Mouse (Mus musculus) lung, embryonic 16.5 days (tissue): ENCODE data around the gene Angel1. TPM values are rescaled to one million over a fixed set of nuclear protein-coding genes. Genes with fewer than 3 reads are reported as not detected.

Source experiments
- ATAC-seq: fragments of 200-750 bp; cut with Nextera tagmentation; 2 replicates; pipeline ENCODE4 v1.8.0; 2017; ENCODE audit warnings: low read depth, mild to moderate bottlenecking, moderate library complexity
- H3K27ac ChIP-seq: fragments of 300-500 bp; sonication (generic); 2 replicates; pipeline ENCODE4 v1.5.1; 2014; ENCODE audit warnings: mild to moderate bottlenecking, control low read depth, low read length
- H3K27me3 ChIP-seq: fragments of 300-500 bp; sonication (generic); 2 replicates; pipeline ENCODE4 v1.6.1; 2014; ENCODE audit warnings: low read depth, low read length, mixed read lengths; ENCODE audit not compliant: control insufficient read depth, insufficient read depth
- H3K36me3 ChIP-seq: fragments of 300-500 bp; sonication (generic); 2 replicates; pipeline ENCODE4 v1.6.1; 2014; ENCODE audit warnings: low read length; ENCODE audit not compliant: control insufficient read depth, insufficient read depth
- H3K4me1 ChIP-seq: fragments of 300-500 bp; sonication (generic); replicated peaks from 2 replicates; pipeline ENCODE4 v1.6.1; 2014; ENCODE audit warnings: low read length, mixed read lengths; ENCODE audit not compliant: control insufficient read depth, insufficient read depth
- H3K4me2 ChIP-seq: fragments of 300-500 bp; sonication (generic); 2 replicates; pipeline ENCODE4 v1.6.1; 2014; ENCODE audit warnings: low read depth, low read length, control low read depth
- H3K4me3 ChIP-seq: fragments of 300-500 bp; sonication (generic); 2 replicates; pipeline ENCODE4 v1.5.1; 2014; ENCODE audit warnings: mild to moderate bottlenecking, low read length, control low read depth
- H3K9ac ChIP-seq: fragments of 300-500 bp; sonication (generic); 2 replicates; pipeline ENCODE4 v1.6.1; 2014; ENCODE audit warnings: low read length, control low read depth
- H3K9me3 ChIP-seq: fragments of 300-500 bp; sonication (generic); 2 replicates; pipeline ENCODE4 v1.6.1; 2016; ENCODE audit warnings: low read length; ENCODE audit not compliant: control insufficient read depth
- WGBS: fragments of 180-500 bp; shearing (Covaris S2); extraction: QIAGEN DNeasy Blood & Tissue Kit; methylation state at CpG from one replicate; pipeline ENCODE4 v1.1.7; 2014; 5-methylcytosine and 5-hydroxymethylcytosine counted together
- polyA plus RNA-seq: library from polyadenylated mRNA; unstranded; fragments of >200 nt; fragmentation: Nextera tagmentation; extraction: Ambion mirVana; gene quantifications from 2 replicates; pipeline ENCODE4 v1.2.1, GENCODE M21; 2015

The Angel1 gene
- polyA plus RNA-seq, 1 experiment from 2014 or later, result 11.9 TPM

DNA sequence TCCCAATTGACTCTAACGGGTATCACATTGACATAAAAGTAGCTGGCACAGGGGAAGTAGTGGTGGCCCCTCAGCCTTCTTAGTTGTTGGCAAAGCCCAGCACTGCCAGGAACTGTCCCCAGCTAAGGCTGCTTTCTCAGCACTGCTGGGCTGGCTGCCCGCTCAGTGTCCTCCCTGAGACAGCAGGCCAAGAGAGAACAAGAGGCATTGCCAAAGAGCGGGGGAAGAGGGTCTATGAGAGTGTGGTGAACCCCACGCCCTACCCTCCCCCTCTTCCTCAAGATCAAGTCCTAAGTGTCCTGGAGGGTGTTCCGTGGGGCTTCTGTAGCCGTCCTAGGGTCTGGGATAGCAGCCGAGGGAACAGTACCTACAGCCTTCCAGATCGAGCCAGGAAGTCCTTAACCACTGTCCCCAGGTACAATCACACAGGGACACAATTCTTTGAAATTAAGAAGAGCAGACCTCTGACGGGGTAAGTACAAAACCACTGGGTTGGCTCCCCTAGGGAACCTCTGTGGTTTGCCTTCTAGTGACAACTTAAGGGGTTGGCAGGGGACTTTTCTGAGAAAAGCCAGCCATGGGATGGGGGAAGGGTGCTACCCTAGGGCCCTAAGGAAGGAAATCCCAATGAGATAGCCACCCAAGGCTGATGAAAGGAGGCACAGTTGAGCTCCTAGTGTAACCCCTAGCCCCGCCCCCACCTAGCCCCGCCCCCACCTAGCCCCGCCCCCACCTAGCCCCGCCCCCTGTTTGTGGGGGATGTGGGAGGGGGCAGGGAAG lies 39.5 kb downstream of the Angel1 start:
- WGBS, result 52% methylated on average over 12 of the region's 13 CpGs
- H3K9ac ChIP-seq, result no peak overlapping the region
- no peaks in the 10 kb centered on the region for H3K9me3 ChIP-seq
- H3K4me1 ChIP-seq, result peaks cover 3% of the 10 kb centered on the region; the same call in 1 of the 2 replicates
- H3K27me3 ChIP-seq, result no peaks in the 10 kb centered on the region
- no peak overlapping the region for H3K4me2 ChIP-seq
- peak overlapping the region; percentile 87 for H3K27ac ChIP-seq
- H3K36me3 ChIP-seq, result no peaks in the 10 kb centered on the region
- H3K4me3 ChIP-seq, result no peak overlapping the region
- ATAC-seq, result no peak

DNA sequence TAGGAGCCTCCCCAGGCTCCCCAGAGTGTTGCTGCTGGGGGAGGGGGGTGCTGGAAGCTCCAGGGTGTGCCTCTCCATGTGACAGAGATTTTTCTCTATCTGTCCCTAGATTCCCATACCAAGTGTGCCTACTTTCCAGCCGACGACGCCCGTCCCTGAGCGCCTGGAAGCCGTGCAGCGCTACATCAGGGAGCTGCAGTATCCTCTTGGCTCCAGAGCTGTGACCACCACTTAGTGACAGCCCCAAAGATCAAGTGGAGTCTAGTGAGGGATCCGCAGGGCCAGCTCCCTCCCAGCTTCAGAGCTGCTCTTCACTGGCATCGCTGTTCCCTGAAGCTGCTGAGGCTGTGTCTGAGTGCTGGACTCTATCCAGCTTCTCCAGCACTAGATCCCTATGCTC lies 41.0 kb downstream of the Angel1 start:
- H3K9me3 ChIP-seq, result no peaks in the 10 kb centered on the region
- H3K27ac ChIP-seq, result no peak overlapping the region
- H3K4me2 ChIP-seq, result no peak overlapping the region
- no peak overlapping the region for H3K9ac ChIP-seq
- no peaks in the 10 kb centered on the region for H3K36me3 ChIP-seq
- ATAC-seq, result no peak
- H3K4me1 ChIP-seq, result peaks cover 3% of the 10 kb centered on the region
- H3K4me3 ChIP-seq, result no peak overlapping the region
- WGBS, result 68% methylated on average over 9 of the region's 9 CpGs
- H3K27me3 ChIP-seq, result no peaks in the 10 kb centered on the region

DNA sequence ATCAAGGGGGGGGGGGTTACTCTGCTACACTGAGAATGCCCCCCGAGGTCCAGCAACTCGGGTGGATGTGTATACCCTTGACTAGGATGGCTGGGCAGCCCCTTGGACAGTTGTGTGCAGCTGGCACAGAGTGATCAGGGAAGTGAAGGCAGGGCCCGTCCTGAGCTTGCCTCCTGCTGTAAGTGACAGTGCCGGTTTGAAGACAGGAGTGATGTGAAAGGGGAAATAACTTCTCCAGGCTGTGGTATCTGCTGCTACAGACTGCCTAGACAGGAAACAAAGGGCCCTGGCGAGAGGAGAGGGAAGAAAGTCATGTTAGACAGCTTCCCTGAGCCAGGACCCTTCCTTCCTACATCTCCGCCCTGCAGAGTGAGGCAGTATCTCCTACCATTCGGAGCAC lies 42.6 kb downstream of the Angel1 start:
- WGBS, result 58% methylated on average over 7 of the region's 7 CpGs
- Histone ChIP-seq H3K27me3 (no peaks in the 10 kb centered on the region), H3K4me3 (no peak overlapping the region), H3K9ac (no peak overlapping the region), H3K27ac (peak overlapping the region; percentile 32), H3K4me1 (peaks cover 3% of the 10 kb centered on the region), H3K9me3 (no peaks in the 10 kb centered on the region), H3K36me3 (no peaks in the 10 kb centered on the region), H3K4me2 (no peak overlapping the region)
- no peak for ATAC-seq

DNA sequence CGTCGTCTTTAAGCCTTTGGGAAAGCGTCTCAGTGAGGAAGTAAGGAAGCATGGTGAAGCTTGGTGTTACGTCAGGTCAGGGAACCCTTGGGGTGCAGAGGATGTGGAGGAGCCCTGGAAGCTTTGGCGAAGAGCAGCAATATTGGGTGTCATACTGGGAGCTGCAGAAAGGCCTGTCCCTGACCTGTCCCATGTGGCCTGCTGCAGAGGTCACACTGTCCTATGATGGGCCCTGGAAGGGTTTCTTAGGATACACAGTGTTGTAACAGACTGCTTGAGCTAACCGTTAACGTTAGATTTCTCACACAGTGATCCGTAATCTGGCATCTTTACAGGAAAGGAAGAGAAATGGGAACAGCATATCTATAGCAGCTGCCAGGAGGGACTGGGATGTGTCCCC lies 44.1 kb downstream of the Angel1 start:
- Histone ChIP-seq H3K9ac (no peak overlapping the region), H3K27me3 (no peaks in the 10 kb centered on the region), H3K9me3 (no peaks in the 10 kb centered on the region), H3K4me3 (no peak overlapping the region), H3K27ac (no peak overlapping the region), H3K4me1 (peaks cover 3% of the 10 kb centered on the region), H3K36me3 (no peaks in the 10 kb centered on the region), H3K4me2 (peak overlapping the region; percentile 32; the same call in 1 of the 2 replicates)
- 64% methylated on average over 8 of the region's 8 CpGs for WGBS
- ATAC-seq, result no peak

DNA sequence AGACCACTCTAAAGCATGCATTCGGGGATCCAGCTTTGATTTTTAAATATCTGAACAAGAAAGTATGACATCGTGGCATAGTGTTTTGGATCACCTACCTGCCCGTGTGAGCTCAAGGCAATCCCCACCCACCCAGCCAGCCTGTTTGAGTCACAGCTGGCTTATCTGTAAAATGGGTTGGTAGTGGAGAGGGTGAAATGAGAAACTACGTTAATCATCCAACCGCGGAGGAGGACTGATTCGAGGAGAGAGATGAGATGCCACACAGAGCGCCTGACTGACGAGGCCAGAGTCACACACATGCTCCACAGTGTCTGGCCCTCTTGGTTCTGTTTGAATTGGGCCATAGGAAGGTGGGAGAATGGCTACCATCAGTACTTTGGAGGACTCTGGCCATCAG lies 44.6 kb downstream of the Angel1 start:
- no peaks in the 10 kb centered on the region for H3K9me3 ChIP-seq
- WGBS, result 69% methylated on average over 9 of the region's 9 CpGs
- 0 out of 2 replicates have a peak overlapping the region, but pooled peaks have one; percentile 11 for H3K4me3 ChIP-seq
- H3K27ac ChIP-seq, result no peak overlapping the region
- peak overlapping the region; percentile 32 for H3K4me2 ChIP-seq
- no peaks in the 10 kb centered on the region for H3K27me3 ChIP-seq
- no peak overlapping the region for H3K9ac ChIP-seq
- no peak for ATAC-seq
- H3K4me1 ChIP-seq, result peaks cover 3% of the 10 kb centered on the region
- no peaks in the 10 kb centered on the region for H3K36me3 ChIP-seq

DNA sequence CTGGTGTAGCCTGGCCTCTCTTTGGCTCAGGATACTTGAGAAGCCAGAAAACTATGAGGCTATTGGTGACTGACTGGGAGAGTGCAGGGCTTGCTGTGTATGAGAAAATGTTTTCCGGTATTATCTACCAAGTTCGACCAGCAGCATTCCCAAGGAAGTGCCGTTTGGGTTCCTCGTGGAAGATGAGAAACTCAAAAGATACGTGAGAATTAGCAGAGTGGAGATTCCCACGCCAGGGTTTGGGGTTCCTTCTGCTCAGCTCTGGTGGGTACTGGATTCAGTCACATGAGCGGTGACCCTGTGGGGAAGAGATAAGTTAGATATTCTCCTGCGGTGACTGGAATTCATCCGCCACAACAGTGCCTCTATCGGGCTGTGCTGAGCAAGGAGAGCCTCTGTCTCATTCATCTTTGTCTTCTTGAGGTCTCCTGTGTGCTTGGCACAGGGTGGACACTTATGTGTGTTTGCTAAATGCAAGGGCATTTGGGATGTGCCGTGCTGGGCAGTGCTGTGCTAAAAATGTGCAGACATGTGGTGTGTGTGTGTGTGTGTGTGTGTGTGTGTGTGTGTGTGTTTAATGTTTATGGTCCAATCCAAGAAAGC lies 45.6 kb downstream of the Angel1 start:
- no peaks in the 10 kb centered on the region for H3K9me3 ChIP-seq
- H3K36me3 ChIP-seq, result no peaks in the 10 kb centered on the region
- 18% methylated on average over 11 of the region's 11 CpGs for WGBS
- H3K27ac ChIP-seq, result no peak overlapping the region
- H3K4me1 ChIP-seq, result no peaks in the 10 kb centered on the region; the same call in none of the 2 replicates
- H3K9ac ChIP-seq, result peak overlapping the region; percentile 78
- peak overlapping the region; percentile 100 for H3K4me2 ChIP-seq
- H3K4me3 ChIP-seq, result peak overlapping the region; percentile 84
- no peak for ATAC-seq
- no peaks in the 10 kb centered on the region for H3K27me3 ChIP-seq

DNA sequence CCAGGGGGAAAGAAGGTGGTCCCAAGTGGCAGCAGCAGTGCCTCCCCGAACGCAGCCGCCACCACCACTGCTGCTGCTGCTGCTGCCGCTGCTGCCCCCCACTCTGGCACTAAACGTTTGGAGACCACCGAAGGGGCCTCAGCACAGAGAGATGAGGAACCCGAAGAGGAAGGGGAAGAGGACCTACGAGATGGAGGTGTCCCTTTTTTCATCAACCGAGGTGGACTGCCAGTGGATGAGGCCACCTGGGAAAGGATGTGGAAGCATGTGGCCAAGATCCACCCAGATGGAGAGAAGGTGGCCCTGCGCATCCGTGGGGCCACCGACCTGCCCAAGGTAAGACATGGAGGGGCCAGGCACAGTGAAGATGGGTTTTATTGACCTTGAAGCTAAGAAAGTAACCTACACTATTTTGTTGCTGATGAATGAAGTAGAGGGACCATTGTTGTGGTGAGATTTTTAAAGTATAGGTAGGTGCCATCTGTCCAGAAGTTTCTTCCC lies 46.2 kb downstream of the Angel1 start:
- Histone ChIP-seq H3K27me3 (no peaks in the 10 kb centered on the region), H3K9ac (peak overlapping the region; percentile 78), H3K27ac (no peak overlapping the region), H3K4me2 (peak overlapping the region; percentile 100), H3K9me3 (no peaks in the 10 kb centered on the region), H3K4me1 (no peaks in the 10 kb centered on the region; the same call in none of the 2 replicates), H3K4me3 (peak overlapping the region; percentile 84), H3K36me3 (no peaks in the 10 kb centered on the region)
- ATAC-seq, result no peak
- 26% methylated on average over 12 of the region's 12 CpGs for WGBS

DNA sequence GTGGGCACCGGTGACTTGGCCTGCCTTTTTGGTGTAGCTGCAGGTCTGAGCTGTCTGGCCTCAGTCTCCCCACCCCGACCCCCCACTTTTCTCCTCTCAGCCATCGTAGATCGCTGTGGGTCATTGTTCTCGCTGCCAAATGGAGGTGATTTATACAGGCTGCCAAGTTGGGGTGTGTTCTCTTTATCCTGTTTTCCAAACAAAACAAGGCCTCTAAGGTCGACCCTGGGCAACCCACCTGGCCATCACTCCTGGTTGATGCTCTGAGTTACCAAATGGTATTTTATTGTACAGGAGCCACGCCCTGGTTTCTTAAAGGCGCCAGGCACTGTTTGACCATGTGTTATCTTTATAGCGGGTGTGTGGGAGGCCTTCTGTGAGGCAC lies 46.7 kb downstream of the Angel1 start:
- H3K9ac ChIP-seq, result peak overlapping the region; percentile 78
- no peaks in the 10 kb centered on the region for H3K36me3 ChIP-seq
- peak overlapping the region; percentile 55 for H3K27ac ChIP-seq
- WGBS, result 2% methylated on average over 9 of the region's 9 CpGs
- no peaks in the 10 kb centered on the region; the same call in none of the 2 replicates for H3K4me1 ChIP-seq
- no peak for ATAC-seq
- H3K9me3 ChIP-seq, result no peaks in the 10 kb centered on the region
- H3K4me3 ChIP-seq, result peak overlapping the region; percentile 84
- H3K4me2 ChIP-seq, result peak overlapping the region; percentile 100
- no peaks in the 10 kb centered on the region for H3K27me3 ChIP-seq
